In genomic region chr9:63957647-63958185, GRCm38 (mm10) we compare ENCODE assay signal across 12 mouse cellular contexts.
A peak's percentile ranks its signal among the peaks of the same experiment; 100 is the strongest.
DNase-seq lines count a peak whose midpoint lies in the region; ATAC-seq and TF ChIP-seq lines count a peak whose summit lies in the region.
"Had no signal": no experiment of that assay in that cellular context is flagged by ENCODE, and none has a peak within 500 bp of the region (broad histone marks: within the 10 kb centered on the region; RNA-seq: fewer than 3 reads in every experiment).

No protein-coding gene starts in this region.

- TF ChIP-seq POLR2A in lung, adult 2 months (IDR thresholded peaks at IDR 0.05; ENCODE audit: borderline replicate concordance, extremely low read depth, low read depth, low read length) = no peak

- ATAC-seq in heart, embryonic 14.5 days (ENCODE audit: insufficient number of reproducible peaks, insufficient read depth, low FRiP score, low read depth) = no peak
- ATAC-seq in lung, embryonic 14.5 days (ENCODE audit: insufficient read depth) = no peak
- ATAC-seq in heart, postnatal 0 days (ENCODE audit: insufficient read depth, low read depth) = no peak
- ATAC-seq in limb, embryonic 15.5 days (ENCODE audit: insufficient number of reproducible peaks, low FRiP score, low TSS enrichment, low read depth) = no peak
- ATAC-seq: hindbrain, embryonic 16.5 days; midbrain, embryonic 16.5 days had no signal

- peak overlapping the region; percentile 72; the same call in 1 of the 2 replicates for H3K9ac ChIP-seq in heart, embryonic 14.5 days (ENCODE audit: low read length)
- peak overlapping the region; percentile 15; the same call in 1 of the 2 replicates for H3K9ac ChIP-seq in lung, embryonic 14.5 days
- H3K9ac ChIP-seq in heart, postnatal 0 days (replicated peaks; ENCODE audit: low read depth, low read length) = 0 out of 2 replicates have a peak overlapping the region, but pooled peaks have one; percentile 3
- H3K9ac ChIP-seq in limb, embryonic 15.5 days = no peak overlapping the region

- peak overlapping the region; percentile 56 to 95 for H3K27ac ChIP-seq in heart, embryonic 14.5 days (replicated peaks in 1 of 2; ENCODE audit: control insufficient read depth in 1 of 2, insufficient read depth in 1 of 2, low read depth in 2 of 2, low read length in 2 of 2)
- H3K27ac ChIP-seq in lung, embryonic 14.5 days (ENCODE audit: low read depth) = peak overlapping the region; percentile 97
- peak overlapping the region; percentile 81 for H3K27ac ChIP-seq in heart, postnatal 0 days (ENCODE audit: low read depth)
- peak overlapping the region; percentile 87 for H3K27ac ChIP-seq in limb, embryonic 15.5 days

- H3K9me3 ChIP-seq in heart, embryonic 14.5 days (ENCODE audit: control insufficient read depth, low read length) = no peaks in the 10 kb centered on the region
- H3K9me3 ChIP-seq in lung, embryonic 14.5 days (ENCODE audit: low read depth, low read length) = no peaks in the 10 kb centered on the region
- H3K9me3 ChIP-seq in heart, postnatal 0 days (replicated peaks; ENCODE audit: control insufficient read depth, low read length) = no peaks in the 10 kb centered on the region
- no peaks in the 10 kb centered on the region for H3K9me3 ChIP-seq in limb, embryonic 15.5 days

- H3K4me3 ChIP-seq in heart, embryonic 14.5 days (ENCODE audit: control insufficient read depth in 1 of 2, insufficient read depth in 1 of 2, low read depth in 1 of 2, low read length in 2 of 2) = peak overlapping the region in 1 of 2 experiments; percentile 8; a peak in 2 of 4 replicates
- no peak overlapping the region for H3K4me3 ChIP-seq in lung, embryonic 14.5 days (ENCODE audit: low read depth, low read length)
- H3K4me3 ChIP-seq in lung, adult 2 months (replicated peaks; ENCODE audit: extremely low read depth, low read depth, low read length) = no peak overlapping the region
- no peak overlapping the region for H3K4me3 ChIP-seq in heart, postnatal 0 days (ENCODE audit: low read depth, low read length)
- no peak overlapping the region for H3K4me3 ChIP-seq in limb, embryonic 15.5 days

- 45% methylated on average over 11 of the region's 11 CpGs for WGBS in heart, embryonic 14.5 days
- 47% methylated on average over 11 of the region's 11 CpGs for WGBS in lung, embryonic 14.5 days
- 44% methylated on average over 11 of the region's 11 CpGs for WGBS in lung, adult 2 months
- 45% methylated on average over 11 of the region's 11 CpGs for WGBS in heart, postnatal 0 days
- 42% methylated on average over 11 of the region's 11 CpGs for WGBS in limb, embryonic 15.5 days

- intact Hi-C loops in heart, postnatal 10 days (cut with DNase I) = no loop called here

- TF ChIP-seq EP300 in heart, postnatal 0 days (IDR thresholded peaks at IDR 0.05; ENCODE audit: low read depth) = no peak

- H3K4me1 ChIP-seq in heart, embryonic 14.5 days (ENCODE audit: control insufficient read depth in 2 of 2, insufficient read depth in 2 of 2, low read length in 2 of 2) = peaks cover 69 to 84% of the 10 kb centered on the region in 2 experiments
- H3K4me1 ChIP-seq in lung, embryonic 14.5 days (ENCODE audit: insufficient read depth) = peaks cover 46% of the 10 kb centered on the region
- peaks cover 48% of the 10 kb centered on the region for H3K4me1 ChIP-seq in lung, adult 2 months (ENCODE audit: control insufficient read depth, insufficient read depth, low read length)
- H3K4me1 ChIP-seq in heart, postnatal 0 days (ENCODE audit: control insufficient read depth, insufficient read depth) = peaks cover 48% of the 10 kb centered on the region
- peaks cover 74% of the 10 kb centered on the region for H3K4me1 ChIP-seq in limb, embryonic 15.5 days

- no peak for DNase-seq in heart, postnatal 10 days
- DNase-seq in lung, embryonic 14.5 days = no peak
- no peak for DNase-seq in lung, adult 2 months
- DNase-seq in heart, postnatal 0 days (ENCODE audit: low spot score) = no peak
- no peak for DNase-seq in right cerebral cortex, postnatal 36 days (ENCODE audit: low spot score in 2 of 2)
- DNase-seq: cerebellum, adult 11 months; layer of hippocampus, postnatal 36 days; right cerebral cortex, adult 18-20 months had no signal

- H3K4me2 ChIP-seq in heart, embryonic 14.5 days (ENCODE audit: low read length) = peak overlapping the region; percentile 61
- peak overlapping the region; percentile 49 for H3K4me2 ChIP-seq in lung, embryonic 14.5 days
- H3K4me2 ChIP-seq in heart, postnatal 0 days (ENCODE audit: low read depth, low read length) = peak overlapping the region; percentile 32
- no peak overlapping the region for H3K4me2 ChIP-seq in limb, embryonic 15.5 days

- no peaks in the 10 kb centered on the region for H3K27me3 ChIP-seq in heart, embryonic 14.5 days (ENCODE audit: control insufficient read depth, insufficient read depth, low read length)
- no peaks in the 10 kb centered on the region for H3K27me3 ChIP-seq in lung, embryonic 14.5 days (ENCODE audit: insufficient read depth, low read length)
- H3K27me3 ChIP-seq in heart, postnatal 0 days (ENCODE audit: control insufficient read depth, insufficient read depth, low read length) = no peaks in the 10 kb centered on the region
- H3K27me3 ChIP-seq in limb, embryonic 15.5 days = no peaks in the 10 kb centered on the region

- peaks cover 10% of the 10 kb centered on the region for H3K36me3 ChIP-seq in heart, embryonic 14.5 days (ENCODE audit: control insufficient read depth, insufficient read depth, low read length)
- peaks cover 17% of the 10 kb centered on the region for H3K36me3 ChIP-seq in lung, embryonic 14.5 days (ENCODE audit: insufficient read depth)
- peaks cover 6% of the 10 kb centered on the region for H3K36me3 ChIP-seq in heart, postnatal 0 days (replicated peaks; ENCODE audit: control insufficient read depth, insufficient read depth, low read length)
- peaks cover 7% of the 10 kb centered on the region for H3K36me3 ChIP-seq in limb, embryonic 15.5 days

- no peak for TF ChIP-seq CTCF in lung, embryonic 14.5 days (IDR thresholded peaks at IDR 0.05; ENCODE audit: low read depth)
- TF ChIP-seq CTCF in lung, adult 2 months (IDR thresholded peaks at IDR 0.05; ENCODE audit: insufficient read depth, low read length) = no peak
- TF ChIP-seq CTCF in heart, postnatal 0 days (IDR thresholded peaks at IDR 0.05; ENCODE audit: low read depth) = no peak
